Mouse (Mus musculus) thymus, postnatal 4 days (tissue): ENCODE results near the gene Nusap1.
A peak's percentile ranks its signal among the peaks of the same experiment; 100 is the strongest.
"Not testable (repeated sequence)": the region's sequence is repeated elsewhere in the genome, so short reads cannot be mapped to it uniquely, and the experiment has no call there.

Experiments used
- DNase-seq: peaks from one replicate; pipeline ENCODE4 v3.0.0; 2021

Gene Nusap1

GRCm38 (mm10) chr2:119662220-119663182, 44.4 kb downstream of the Nusap1 start, which contains the start of gene Ndufaf1:
TSS of gene Ndufaf1 (minus strand) at chr2:119662827.
- peak; percentile 84 for DNase-seq

GRCm38 (mm10) chr2:119665744-119666143, 47.6 kb downstream of the Nusap1 start:
- DNase-seq, result not testable (repeated sequence)

GRCm38 (mm10) chr2:119669010-119669409, 50.9 kb downstream of the Nusap1 start:
- peak; percentile 28 for DNase-seq

GRCm38 (mm10) chr2:119674525-119675214, 56.6 kb downstream of the Nusap1 start, which contains the start of gene Rtf1:
TSS of gene Rtf1 (plus strand) at chr2:119675068.
- peak; percentile 100 for DNase-seq

GRCm38 (mm10) chr2:119675215-119675784, 57.2 kb downstream of the Nusap1 start:
- DNase-seq, result no peak

GRCm38 (mm10) chr2:119675831-119676230, 57.7 kb downstream of the Nusap1 start:
- DNase-seq, result no peak

- DNase-seq, result no peak
These were observed 65.6 kb downstream of the Nusap1 start for GRCm38 (mm10) chr2:119683706-119684105.

- no peak for DNase-seq
These were observed 74.1 kb downstream of the Nusap1 start for GRCm38 (mm10) chr2:119692003-119692701.

GRCm38 (mm10) chr2:119694826-119695225, 76.7 kb downstream of the Nusap1 start:
- DNase-seq, result no peak

- no peak for DNase-seq
These were observed 78.0 kb downstream of the Nusap1 start for GRCm38 (mm10) chr2:119696111-119696510.

- DNase-seq, result no peak
These were observed 80.4 kb downstream of the Nusap1 start for GRCm38 (mm10) chr2:119698472-119698871.

- no peak for DNase-seq
These were observed 81.9 kb downstream of the Nusap1 start for GRCm38 (mm10) chr2:119699962-119700361.
